Mouse (Mus musculus): Measurements from ENCODE around the gene Colgalt1. TPM values are rescaled to one million over a fixed set of nuclear protein-coding genes. Genes with fewer than 3 reads are reported as not detected.

Gene Colgalt1
- 70.5 and 74.5 TPM in 2 replicates for polyA plus RNA-seq (2015; fragmentation: Nextera tagmentation; extraction: Ambion mirVana)

DNA sequence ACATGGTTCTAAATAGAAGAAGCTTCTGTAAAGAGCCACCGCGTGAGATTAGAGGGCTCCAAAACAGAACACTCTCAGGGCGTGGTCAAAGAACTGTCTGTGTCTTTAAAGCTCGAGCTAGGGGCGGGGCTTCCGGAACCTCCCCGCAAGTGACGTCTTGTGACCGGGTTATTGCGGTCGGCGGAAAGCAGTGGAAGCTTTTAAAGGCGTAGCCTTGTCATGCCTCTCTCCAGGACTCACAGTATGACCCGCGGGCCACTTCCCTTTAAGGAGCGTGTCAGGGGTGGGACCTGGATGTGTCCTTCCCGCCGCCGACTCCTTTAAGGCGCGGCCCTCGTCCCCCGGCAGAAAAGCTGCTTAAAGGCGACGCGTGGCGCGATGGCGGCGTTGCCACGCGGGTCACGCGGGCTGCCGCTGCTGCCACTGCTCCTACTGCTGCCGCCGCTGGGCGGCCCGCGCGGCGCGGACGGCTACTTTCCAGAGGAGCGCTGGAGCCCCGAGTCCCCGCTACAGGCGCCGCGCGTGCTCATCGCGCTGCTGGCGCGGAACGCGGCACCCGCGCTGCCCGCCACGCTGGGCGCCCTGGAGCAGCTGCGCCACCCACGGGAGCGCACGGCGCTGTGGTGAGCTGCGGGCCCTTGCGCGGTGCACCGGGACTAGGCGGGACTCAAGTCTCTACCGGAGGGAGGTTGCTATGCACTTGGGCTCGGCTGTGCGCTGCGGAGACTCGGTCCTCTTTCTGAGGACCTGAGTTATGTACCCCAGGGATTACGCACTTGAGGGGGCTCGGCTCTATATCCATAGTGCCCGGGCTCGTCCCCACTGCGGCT, at the start of gene Colgalt1:
Gene Colgalt1, plus strand, starts transcription at position 177 of the 830 bp plus-strand sequence.
- under 1% methylated on average over 81 of the region's 82 CpGs for WGBS
- no peaks in the 10 kb centered on the region for H3K27me3 ChIP-seq (replicated peaks)
- no peaks in the 10 kb centered on the region for H3K9me3 ChIP-seq
- peaks cover 10% of the 10 kb centered on the region; the same call in 1 of the 2 replicates for H3K36me3 ChIP-seq (replicated peaks)
- peak within 1 kb of the TSS; percentile 88 for H3K27ac ChIP-seq
- peak within 1 kb of the TSS; percentile 67 for H3K4me3 ChIP-seq
- H3K9ac ChIP-seq: peak within 1 kb of the TSS; percentile 59
- ATAC-seq (replicated peaks): peak; percentile 99
- peak within 1 kb of the TSS; percentile 61 for H3K4me2 ChIP-seq
- H3K4me1 ChIP-seq: peaks cover 14% of the 10 kb centered on the region

DNA sequence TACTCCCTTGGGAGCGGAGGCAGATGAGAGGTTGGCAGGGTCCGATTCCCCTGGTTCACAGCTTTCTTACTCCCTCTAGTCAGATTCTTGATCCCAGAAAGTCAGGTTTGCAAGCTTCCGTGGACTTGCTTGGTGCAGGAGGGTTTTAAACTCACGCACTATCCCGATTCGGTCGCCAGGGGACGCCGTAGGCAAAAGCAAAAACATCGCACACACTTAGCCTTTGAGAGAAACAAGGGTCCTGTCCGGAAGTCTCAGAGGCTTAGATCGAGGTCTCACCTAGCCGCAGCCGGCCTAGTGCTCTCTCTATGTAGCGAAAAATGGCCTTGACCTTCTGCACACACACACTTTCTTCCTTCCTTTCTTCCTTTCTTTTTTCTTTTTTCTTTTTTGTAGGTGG, 49.4 kb upstream of the Colgalt1 start:
- no peak for ATAC-seq (replicated peaks)
- 5% methylated on average over 15 of the region's 15 CpGs for WGBS
- no peak overlapping the region for H3K4me3 ChIP-seq
- H3K4me1 ChIP-seq: peaks cover 18% of the 10 kb centered on the region
- no peaks in the 10 kb centered on the region for H3K36me3 ChIP-seq (replicated peaks)
- H3K9me3 ChIP-seq: no peaks in the 10 kb centered on the region
- H3K9ac ChIP-seq: no peak overlapping the region
- peaks cover 70% of the 10 kb centered on the region for H3K27me3 ChIP-seq (replicated peaks)
- no peak overlapping the region for H3K27ac ChIP-seq
- no peak overlapping the region for H3K4me2 ChIP-seq

GRCm38 (mm10) chr8:71562751-71563150, 48.0 kb upstream of the Colgalt1 start:
- Histone ChIP-seq H3K9ac (no peak overlapping the region), H3K4me3 (peak overlapping the region; percentile 19), H3K27me3 (replicated peaks) (peaks cover 56% of the 10 kb centered on the region), H3K4me1 (peaks cover 18% of the 10 kb centered on the region), H3K27ac (no peak overlapping the region), H3K4me2 (peak overlapping the region; percentile 41), H3K9me3 (no peaks in the 10 kb centered on the region), H3K36me3 (replicated peaks) (no peaks in the 10 kb centered on the region)
- WGBS: under 1% methylated on average over 33 of the region's 33 CpGs
- peak; percentile 41 for ATAC-seq (replicated peaks)

GRCm38 (mm10) chr8:71563992-71564391, 46.8 kb upstream of the Colgalt1 start:
- H3K4me2 ChIP-seq: no peak overlapping the region
- 93% methylated on average over 4 of the region's 4 CpGs for WGBS

DNA sequence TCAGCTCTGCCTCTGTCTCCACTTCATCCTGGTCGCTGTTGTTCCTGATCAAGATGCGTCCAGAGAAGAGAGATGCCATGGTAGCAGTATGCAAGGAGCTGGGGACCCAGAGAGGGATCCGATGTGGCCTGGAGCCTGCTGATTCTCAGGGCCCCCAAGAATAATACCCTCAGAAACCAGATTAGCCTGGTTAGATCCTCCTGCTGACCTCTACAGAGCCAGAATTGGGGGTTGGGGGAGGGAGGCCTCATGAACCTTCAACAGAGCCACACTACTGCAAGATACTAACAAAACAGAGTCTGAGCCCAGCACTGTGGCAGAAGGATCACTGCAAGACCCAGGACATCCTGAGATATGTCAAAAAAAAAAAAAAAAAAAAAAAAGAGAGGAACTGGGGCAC, 44.3 kb upstream of the Colgalt1 start, which contains the start of gene Nxnl1:
Gene Nxnl1, minus strand, starts transcription at position 101 of the 400 bp plus-strand sequence.
- no peak within 1 kb of the TSS for H3K9ac ChIP-seq
- H3K27ac ChIP-seq: no peak within 1 kb of the TSS
- no peak for ATAC-seq (replicated peaks)
- H3K9me3 ChIP-seq: no peaks in the 10 kb centered on the region
- no peak within 1 kb of the TSS for H3K4me3 ChIP-seq
- no peak within 1 kb of the TSS for H3K4me2 ChIP-seq
- H3K36me3 ChIP-seq (replicated peaks): no peaks in the 10 kb centered on the region
- peaks cover 22% of the 10 kb centered on the region for H3K4me1 ChIP-seq
- peaks cover 20% of the 10 kb centered on the region for H3K27me3 ChIP-seq (replicated peaks)
- WGBS: 60% methylated on average over 3 of the region's 3 CpGs

More at GRCm38 (mm10) chr8:71563992-71564391, 46.8 kb upstream of the Colgalt1 start:
- Histone ChIP-seq H3K36me3 (replicated peaks) (no peaks in the 10 kb centered on the region), H3K4me1 (peaks cover 12% of the 10 kb centered on the region), H3K9me3 (no peaks in the 10 kb centered on the region), H3K4me3 (no peak overlapping the region), H3K27me3 (replicated peaks) (peaks cover 44% of the 10 kb centered on the region), H3K27ac (no peak overlapping the region), H3K9ac (no peak overlapping the region)
- ATAC-seq (replicated peaks): no peak

DNA sequence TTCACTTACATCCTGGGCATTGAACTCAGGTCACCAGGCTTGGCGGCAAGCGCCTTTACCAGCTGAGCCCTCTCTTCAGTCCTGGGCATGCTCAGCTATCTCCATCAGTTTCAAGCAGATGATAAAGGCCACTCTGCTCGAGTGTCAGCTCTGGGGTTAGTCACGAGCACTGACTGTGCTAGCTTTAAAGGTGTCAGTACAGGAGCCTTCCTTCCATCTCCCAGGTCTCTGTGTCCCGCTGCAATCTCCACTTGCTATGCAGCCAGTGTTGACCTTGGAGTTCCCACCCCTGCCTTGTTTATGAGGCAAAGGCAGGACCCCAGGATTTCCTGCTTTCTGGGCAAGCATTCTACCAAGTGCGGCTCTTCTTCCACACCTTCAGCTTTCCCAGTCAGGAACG, 43.2 kb upstream of the Colgalt1 start:
- Histone ChIP-seq H3K36me3 (replicated peaks) (no peaks in the 10 kb centered on the region), H3K4me3 (no peak overlapping the region), H3K27me3 (replicated peaks) (peaks cover 10% of the 10 kb centered on the region), H3K4me2 (no peak overlapping the region), H3K4me1 (peaks cover 30% of the 10 kb centered on the region), H3K9ac (no peak overlapping the region), H3K9me3 (no peaks in the 10 kb centered on the region), H3K27ac (no peak overlapping the region)
- WGBS: 79% methylated on average over 7 of the region's 7 CpGs
- ATAC-seq (replicated peaks): no peak

GRCm38 (mm10) chr8:71568387-71568937, 42.3 kb upstream of the Colgalt1 start, which contains the start of gene Slc27a1:
TSS of gene Slc27a1 (plus strand) at chr8:71568882.
- Histone ChIP-seq H3K4me3 (peak within 1 kb of the TSS; percentile 70), H3K27me3 (replicated peaks) (0 out of 2 replicates have a peak, but pooled peaks cover 3% of the 10 kb centered on the region), H3K27ac (peak within 1 kb of the TSS; percentile 88), H3K9me3 (no peaks in the 10 kb centered on the region), H3K36me3 (replicated peaks) (no peaks in the 10 kb centered on the region), H3K9ac (peak within 1 kb of the TSS; percentile 51), H3K4me1 (peaks cover 33% of the 10 kb centered on the region), H3K4me2 (peak within 1 kb of the TSS; percentile 74)
- ATAC-seq (replicated peaks): no peak
- WGBS: 13% methylated on average over 13 of the region's 13 CpGs

GRCm38 (mm10) chr8:71568941-71569340, 41.9 kb upstream of the Colgalt1 start:
- 16% methylated on average over 6 of the region's 6 CpGs for WGBS
- Histone ChIP-seq H3K4me2 (peak overlapping the region; percentile 74), H3K4me1 (peaks cover 33% of the 10 kb centered on the region), H3K27me3 (replicated peaks) (0 out of 2 replicates have a peak, but pooled peaks cover 3% of the 10 kb centered on the region), H3K9me3 (no peaks in the 10 kb centered on the region), H3K9ac (peak overlapping the region; percentile 51; the same call in 1 of the 2 replicates), H3K4me3 (peak overlapping the region; percentile 70), H3K27ac (peak overlapping the region; percentile 88), H3K36me3 (replicated peaks) (no peaks in the 10 kb centered on the region)
- ATAC-seq (replicated peaks): no peak

GRCm38 (mm10) chr8:71569366-71570290, 41.2 kb upstream of the Colgalt1 start:
- H3K27ac ChIP-seq: peak overlapping the region; percentile 88
- under 1% methylated on average over 51 of the region's 51 CpGs for WGBS
- H3K9me3 ChIP-seq: no peaks in the 10 kb centered on the region
- H3K36me3 ChIP-seq (replicated peaks): no peaks in the 10 kb centered on the region
- H3K4me3 ChIP-seq: peak overlapping the region; percentile 70
- H3K4me1 ChIP-seq: peaks cover 33% of the 10 kb centered on the region
- 0 out of 2 replicates have a peak, but pooled peaks cover 3% of the 10 kb centered on the region for H3K27me3 ChIP-seq (replicated peaks)
- peak overlapping the region; percentile 74 for H3K4me2 ChIP-seq
- H3K9ac ChIP-seq: peak overlapping the region; percentile 51
- ATAC-seq (replicated peaks): peak; percentile 87

DNA sequence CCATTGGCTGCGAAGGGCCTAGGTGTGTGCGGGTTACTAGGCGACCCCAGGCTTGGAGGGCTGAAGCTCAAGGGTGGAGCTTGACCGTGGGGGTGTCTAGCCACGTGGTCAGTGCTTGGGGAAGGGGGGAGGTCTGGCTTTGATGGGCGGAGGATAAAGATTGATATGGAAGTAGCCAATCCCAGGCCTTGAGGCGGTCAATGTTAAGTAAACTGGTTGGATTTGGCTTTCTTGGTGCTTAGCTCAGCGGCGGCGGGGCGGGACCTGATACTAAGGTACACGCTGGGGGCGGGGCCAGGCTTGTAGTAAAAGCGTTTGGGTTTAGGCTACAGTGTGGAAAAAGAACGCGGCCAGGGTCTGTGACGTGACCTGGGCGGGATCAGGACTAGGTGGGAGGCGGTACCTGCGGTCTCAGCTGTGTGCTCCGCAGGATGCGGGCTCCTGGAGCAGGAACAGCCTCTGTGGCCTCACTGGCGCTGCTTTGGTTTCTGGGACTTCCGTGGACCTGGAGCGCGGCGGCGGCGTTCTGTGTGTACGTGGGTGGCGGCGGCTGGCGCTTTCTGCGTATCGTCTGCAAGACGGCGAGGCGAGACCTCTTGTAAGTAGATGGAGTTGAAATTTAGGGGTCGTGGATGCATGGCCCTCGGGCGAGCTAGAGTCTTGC, 40.4 kb upstream of the Colgalt1 start:
- H3K4me2 ChIP-seq: peak overlapping the region; percentile 74
- H3K4me1 ChIP-seq: peaks cover 33% of the 10 kb centered on the region
- no peaks in the 10 kb centered on the region for H3K36me3 ChIP-seq (replicated peaks)
- peak overlapping the region; percentile 88 for H3K27ac ChIP-seq
- H3K9ac ChIP-seq: peak overlapping the region; percentile 64
- peak overlapping the region; percentile 70 for H3K4me3 ChIP-seq
- ATAC-seq (replicated peaks): peak; percentile 91
- WGBS: under 1% methylated on average over 41 of the region's 41 CpGs
- no peaks in the 10 kb centered on the region for H3K9me3 ChIP-seq
- H3K27me3 ChIP-seq (replicated peaks): no peaks in the 10 kb centered on the region

DNA sequence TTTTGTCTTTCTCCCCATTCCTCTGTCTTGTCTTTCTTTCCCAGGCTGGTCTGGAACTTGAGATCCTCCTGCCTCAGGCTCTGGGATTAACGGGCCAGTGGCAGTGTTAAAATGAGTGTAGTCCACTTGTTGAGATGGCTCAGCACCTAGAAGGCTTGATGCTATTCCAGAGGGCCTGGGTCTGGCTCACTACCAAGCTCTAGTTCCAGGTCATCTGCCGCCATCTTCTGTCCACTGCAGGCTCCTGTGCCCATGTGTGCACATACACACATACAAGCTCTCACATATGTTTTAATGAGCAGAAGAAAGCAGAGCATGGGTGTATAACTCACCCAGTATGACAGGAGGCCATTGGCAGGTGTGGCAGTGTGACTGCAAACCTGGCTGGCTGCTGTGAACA, 38.7 kb upstream of the Colgalt1 start:
- no peak for ATAC-seq (replicated peaks)
- H3K9me3 ChIP-seq: no peaks in the 10 kb centered on the region
- H3K36me3 ChIP-seq (replicated peaks): no peaks in the 10 kb centered on the region
- 0 out of 2 replicates have a peak overlapping the region, but pooled peaks have one; percentile 70 for H3K4me3 ChIP-seq
- peaks cover 33% of the 10 kb centered on the region for H3K4me1 ChIP-seq
- 82% methylated on average over 2 of the region's 2 CpGs for WGBS
- H3K9ac ChIP-seq: no peak overlapping the region
- peak overlapping the region; percentile 68 for H3K27ac ChIP-seq
- no peaks in the 10 kb centered on the region for H3K27me3 ChIP-seq (replicated peaks)
- H3K4me2 ChIP-seq: peak overlapping the region; percentile 74; the same call in 1 of the 2 replicates

Measured in midbrain, embryonic 15.5 days (tissue).